Mouse (Mus musculus) liver, adult 2 months (tissue): ENCODE results near the gene Ulk3. TPM values are rescaled to one million over a fixed set of nuclear protein-coding genes. Genes with fewer than 3 reads are reported as not detected.
A peak's percentile ranks its signal among the peaks of the same experiment; 100 is the strongest.

Source experiments
- DNase-seq: peaks from one replicate; pipeline ENCODE4 v3.0.0-alpha.2; 2011; ENCODE audit warnings: low read depth, low spot score; ENCODE audit errors: extremely low read depth
- H3K27ac ChIP-seq: fragments of 200-500 bp; replicated peaks from 2 replicates; pipeline ENCODE4 v1.5.1; 2012; ENCODE audit warnings: low read depth, mild to moderate bottlenecking, control low read depth, inconsistent platforms, low read length; ENCODE audit not compliant: insufficient read depth
- H3K27me3 ChIP-seq: fragments of 200-500 bp; 2 replicates; pipeline ENCODE4 v1.6.1; 2012; ENCODE audit warnings: mild to moderate bottlenecking, moderate library complexity, low read length, inconsistent platforms; ENCODE audit not compliant: control insufficient read depth, insufficient read depth
- H3K36me3 ChIP-seq: fragments of 200-500 bp; 2 replicates; pipeline ENCODE4 v1.6.1; 2012; ENCODE audit warnings: low read length, inconsistent platforms; ENCODE audit not compliant: control insufficient read depth, insufficient read depth
- H3K4me1 ChIP-seq: fragments of 200-500 bp; 2 replicates; pipeline ENCODE4 v1.6.1; 2011; ENCODE audit warnings: low read length; ENCODE audit not compliant: control insufficient read depth, insufficient read depth
- H3K4me3 ChIP-seq: fragments of 200-500 bp; 2 replicates; pipeline ENCODE4 v1.5.1; 2011; ENCODE audit warnings: low read depth, mild to moderate bottlenecking, control low read depth, low read length, moderate library complexity; ENCODE audit not compliant: insufficient read depth
- H3K79me2 ChIP-seq: fragments of 200-500 bp; 2 replicates; pipeline ENCODE4 v1.6.1; 2012; ENCODE audit warnings: inconsistent platforms, mild to moderate bottlenecking, low read length, moderate library complexity; ENCODE audit not compliant: control insufficient read depth, insufficient read depth
- H3K9ac ChIP-seq: fragments of 200-500 bp; 2 replicates; pipeline ENCODE4 v1.6.1; 2012; ENCODE audit warnings: low read depth, mild to moderate bottlenecking, control low read depth, inconsistent platforms, low read length
- CTCF ChIP-seq: fragments of 200-500 bp; IDR thresholded peaks from 2 replicates; pipeline ENCODE4 v1.5.1; 2011; ENCODE audit warnings: low read depth, low read length, control low read depth
- POLR2A ChIP-seq: fragments of 200-500 bp; IDR thresholded peaks from 2 replicates; pipeline ENCODE4 v1.6.1; 2011; ENCODE audit warnings: low read length, control low read depth; ENCODE audit not compliant: insufficient read depth; ENCODE audit errors: extremely low read depth
- WGBS: fragments of 180-500 bp; shearing (Covaris S2); methylation state at CpG from one replicate; pipeline ENCODE4 v1.1.7; 2018; 5-methylcytosine and 5-hydroxymethylcytosine counted together
- polyA plus RNA-seq: library from polyadenylated mRNA; depleted of rRNA; stranded (reverse); fragments of >200 nt; gene quantifications from 2 replicates; pipeline ENCODE4 v1.2.3, GENCODE M21; 2012
- total RNA-seq: library from RNA; depleted of rRNA; stranded (reverse); fragments of >200 nt; gene quantifications from 2 replicates; pipeline ENCODE4 v1.2.3, GENCODE M21; 2014

Gene Ulk3
- total and polyA plus RNA-seq, 2 experiments = 4.5 to 16.8 TPM

DNA sequence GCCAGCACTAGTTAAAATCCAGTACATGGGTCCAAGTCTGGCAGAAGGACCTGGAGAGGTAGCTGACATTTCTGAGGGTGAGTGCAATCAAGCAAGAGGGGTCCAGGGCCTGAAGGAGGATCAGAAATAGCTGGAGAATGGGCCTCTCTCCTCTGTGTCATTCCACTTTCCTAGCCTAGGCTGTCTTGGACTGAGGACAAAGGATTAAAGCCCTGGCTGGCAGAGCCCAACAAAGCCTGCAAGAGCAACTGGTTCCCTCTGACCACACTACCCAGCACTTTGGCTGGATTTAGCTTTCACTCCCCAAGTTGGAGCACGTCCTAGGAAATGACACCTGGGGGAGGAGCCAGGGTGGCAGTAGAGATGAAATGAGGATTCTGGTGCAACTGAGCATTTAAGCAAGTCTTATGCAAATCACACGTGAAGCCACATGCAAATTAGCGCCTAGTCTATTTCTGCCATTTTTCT is 21.1 kb downstream of the Ulk3 start:
- Histone ChIP-seq H3K27me3 (peaks cover 4% of the 10 kb centered on the region; the same call in 1 of the 2 replicates), H3K4me1 (no peaks in the 10 kb centered on the region), H3K36me3 (no peaks in the 10 kb centered on the region), H3K79me2 (no peaks in the 10 kb centered on the region), H3K27ac (no peak overlapping the region), H3K9ac (no peak overlapping the region), H3K4me3 (no peak overlapping the region)
- 55% methylated on average over 3 of the region's 3 CpGs for WGBS
- peak; percentile 46 for DNase-seq
- no peak for TF ChIP-seq POLR2A

DNA sequence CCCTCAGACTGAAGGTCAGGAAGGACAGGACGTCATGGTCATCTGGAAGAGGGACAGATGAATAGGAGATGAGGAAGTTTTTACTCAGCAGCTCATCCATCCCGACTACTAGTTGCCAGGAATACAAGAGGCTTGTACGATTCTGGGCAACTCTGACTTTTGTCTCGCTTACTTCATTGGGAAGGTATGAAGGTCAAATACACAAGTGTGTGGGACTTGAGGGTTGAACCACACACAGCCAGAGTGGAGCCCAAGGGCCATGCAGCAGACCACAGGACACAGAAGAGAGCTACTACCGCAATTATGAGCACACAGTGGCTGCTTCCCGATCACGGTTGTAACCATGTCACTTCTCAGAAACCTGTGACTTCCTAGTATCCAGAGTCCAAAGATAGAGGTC is 23.3 kb downstream of the Ulk3 start:
- WGBS = 60% methylated on average over 7 of the region's 7 CpGs
- Histone ChIP-seq H3K4me1 (no peaks in the 10 kb centered on the region), H3K27ac (no peak overlapping the region), H3K36me3 (no peaks in the 10 kb centered on the region), H3K4me3 (no peak overlapping the region), H3K79me2 (no peaks in the 10 kb centered on the region), H3K9ac (no peak overlapping the region), H3K27me3 (no peaks in the 10 kb centered on the region; the same call in 1 of the 2 replicates)
- no peak for TF ChIP-seq CTCF
- no peak for TF ChIP-seq POLR2A
- no peak for DNase-seq

DNA sequence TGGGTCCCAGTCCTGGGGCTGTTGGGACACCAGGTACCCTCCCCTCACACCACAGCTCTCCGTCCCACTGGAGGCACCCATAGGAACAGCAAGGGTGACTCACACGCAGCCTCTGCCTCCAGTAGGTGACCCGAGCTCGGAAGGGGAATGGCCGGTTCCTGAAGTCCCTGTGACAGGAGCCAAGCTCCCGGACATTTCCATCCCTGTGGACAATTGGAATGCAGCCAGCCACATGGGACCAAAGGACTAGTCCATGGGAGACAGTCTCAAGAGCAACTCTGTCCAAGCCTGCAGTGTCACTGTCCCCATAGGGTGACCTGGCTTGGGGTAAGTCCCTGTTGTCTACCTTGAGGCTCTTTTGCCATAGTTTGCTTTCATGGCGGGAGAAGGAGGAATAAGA is 24.7 kb downstream of the Ulk3 start:
- Histone ChIP-seq H3K4me1 (no peaks in the 10 kb centered on the region), H3K79me2 (no peaks in the 10 kb centered on the region), H3K36me3 (no peaks in the 10 kb centered on the region), H3K9ac (no peak overlapping the region), H3K27ac (no peak overlapping the region), H3K4me3 (no peak overlapping the region), H3K27me3 (no peaks in the 10 kb centered on the region)
- no peak for DNase-seq
- TF ChIP-seq CTCF = no peak
- WGBS = 69% methylated on average over 7 of the region's 7 CpGs

DNA sequence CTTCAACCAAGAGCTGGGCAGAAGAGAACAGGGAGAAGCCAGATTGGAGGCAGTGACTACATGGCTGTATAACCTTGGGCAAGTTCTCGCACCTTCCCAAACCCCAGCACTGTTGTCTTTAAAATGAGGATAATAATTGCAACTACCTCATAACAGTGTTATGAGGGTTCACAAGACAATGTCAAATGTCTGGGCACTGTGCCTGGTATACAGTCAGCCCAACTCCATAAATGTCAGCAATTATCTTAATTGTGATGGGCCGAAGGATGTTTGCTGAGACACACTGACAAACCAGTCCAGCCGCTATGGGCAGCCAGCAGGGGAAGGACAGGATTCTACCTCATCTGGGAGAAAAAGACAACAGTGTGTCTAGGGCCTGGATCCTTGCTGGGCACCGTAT is 25.5 kb downstream of the Ulk3 start:
- H3K9ac ChIP-seq = no peak overlapping the region
- H3K27me3 ChIP-seq = no peaks in the 10 kb centered on the region
- DNase-seq = no peak
- 77% methylated on average over 4 of the region's 4 CpGs for WGBS
- H3K79me2 ChIP-seq = no peaks in the 10 kb centered on the region
- no peak overlapping the region for H3K4me3 ChIP-seq
- no peak for TF ChIP-seq CTCF
- no peaks in the 10 kb centered on the region for H3K36me3 ChIP-seq
- H3K27ac ChIP-seq = no peak overlapping the region
- H3K4me1 ChIP-seq = no peaks in the 10 kb centered on the region

DNA sequence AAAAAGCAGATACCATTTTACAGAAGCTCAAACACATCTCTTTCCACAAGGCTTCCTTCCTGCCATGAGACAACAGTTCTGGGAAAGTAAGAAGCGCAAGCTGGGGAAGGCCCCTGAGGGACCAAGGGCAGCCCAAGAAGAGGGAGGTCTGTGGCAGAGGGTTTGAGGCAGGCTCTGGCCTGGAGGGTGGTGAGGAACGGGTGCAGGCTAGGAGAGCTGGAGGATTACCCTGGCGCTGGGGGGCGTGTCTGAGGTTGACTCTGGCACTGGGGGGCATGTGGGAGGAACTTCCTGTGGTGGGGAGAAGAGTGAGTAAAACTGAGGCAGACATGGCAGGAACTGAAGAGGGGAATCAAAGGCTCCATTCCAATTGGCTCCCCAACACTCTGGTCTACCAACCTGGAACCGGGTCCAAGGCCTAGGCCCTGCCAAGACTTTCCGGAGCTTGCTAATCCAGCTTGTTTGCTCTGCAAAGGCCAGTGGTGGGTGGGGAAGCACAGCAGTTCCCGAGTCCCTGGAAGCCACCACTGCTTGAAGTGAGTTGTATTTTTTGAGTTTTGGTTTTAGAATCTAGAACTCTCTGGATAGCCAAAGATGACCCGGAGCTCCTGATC is 28.4 kb downstream of the Ulk3 start:
- Histone ChIP-seq H3K4me3 (no peak overlapping the region), H3K4me1 (no peaks in the 10 kb centered on the region), H3K27ac (no peak overlapping the region), H3K36me3 (no peaks in the 10 kb centered on the region), H3K27me3 (no peaks in the 10 kb centered on the region), H3K9ac (no peak overlapping the region), H3K79me2 (no peaks in the 10 kb centered on the region)
- WGBS = 68% methylated on average over 8 of the region's 8 CpGs
- no peak for TF ChIP-seq POLR2A
- no peak for TF ChIP-seq CTCF
- DNase-seq = no peak

DNA sequence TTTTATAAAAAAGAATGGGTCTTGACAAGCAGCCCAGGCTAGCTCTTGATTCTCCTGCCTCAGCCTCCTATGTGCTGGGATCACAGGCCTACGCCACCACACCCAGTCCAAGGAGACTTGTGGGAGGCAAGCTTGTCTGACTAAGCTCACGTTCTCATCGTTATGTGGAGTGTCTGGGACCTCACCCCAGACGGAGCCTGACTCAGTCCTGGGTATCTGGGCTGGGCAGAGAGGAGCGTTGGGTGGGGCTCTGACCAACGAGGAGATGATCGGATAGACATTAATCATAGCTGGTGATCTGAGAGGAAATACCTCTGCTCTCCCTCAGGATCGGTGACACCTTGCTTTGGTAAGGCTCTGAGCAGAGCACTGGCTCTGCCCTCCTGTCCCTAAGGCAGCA is 29.6 kb downstream of the Ulk3 start:
- H3K27me3 ChIP-seq = no peaks in the 10 kb centered on the region
- no peak for DNase-seq
- H3K9ac ChIP-seq = no peak overlapping the region
- no peak overlapping the region for H3K4me3 ChIP-seq
- no peaks in the 10 kb centered on the region for H3K4me1 ChIP-seq
- 83% methylated on average over 8 of the region's 8 CpGs for WGBS
- H3K27ac ChIP-seq = no peak overlapping the region
- no peaks in the 10 kb centered on the region for H3K36me3 ChIP-seq
- H3K79me2 ChIP-seq = no peaks in the 10 kb centered on the region
- TF ChIP-seq POLR2A (no peak), CTCF (no peak)
